Mouse (Mus musculus) embryonic fibroblast, embryonic 13.5 days (primary cell): ENCODE measurements around the gene 2310003L06Rik.

Source experiments
- CTCF ChIP-seq: IDR thresholded peaks from 2 replicates; pipeline ENCODE4 v1.5.1; 2011; ENCODE audit warnings: mild to moderate bottlenecking, control low read depth, low read length, moderate library complexity, borderline replicate concordance; ENCODE audit not compliant: insufficient read depth
- POLR2A ChIP-seq: IDR thresholded peaks from 2 replicates; pipeline ENCODE4 v1.6.1; 2011; ENCODE audit warnings: low read depth, mild to moderate bottlenecking, control low read depth, low read length, moderate library complexity

GRCm38 (mm10) chr5:87979139-87979538 is 9.9 kb downstream of the 2310003L06Rik start, which contains the start of gene Cabs1:
- TF ChIP-seq POLR2A (no peak), CTCF (no peak)
